Mouse (Mus musculus): ENCODE measurements around the gene Mrpl48.

The Mrpl48 gene

DNA sequence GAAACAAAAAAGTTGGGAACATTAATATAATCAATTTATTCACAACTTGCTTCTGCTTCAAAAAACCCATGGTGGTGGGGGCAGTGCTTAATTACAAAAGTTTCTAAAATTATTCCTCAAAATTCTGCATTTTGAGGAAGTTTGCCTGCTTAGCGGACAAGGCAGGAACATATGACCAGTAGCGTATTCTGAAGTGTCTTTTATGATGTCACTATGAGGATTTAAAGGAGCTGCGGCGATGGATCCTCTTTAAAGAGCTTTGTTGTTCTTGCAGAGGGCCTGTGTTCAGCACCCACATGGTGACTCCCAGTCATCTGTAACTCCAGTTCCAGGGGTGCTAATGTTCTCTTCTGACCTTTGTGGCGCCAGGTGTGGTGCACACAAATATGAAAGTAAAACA is 77.3 kb downstream of the Mrpl48 start:
- no peak for DNase-seq

DNA sequence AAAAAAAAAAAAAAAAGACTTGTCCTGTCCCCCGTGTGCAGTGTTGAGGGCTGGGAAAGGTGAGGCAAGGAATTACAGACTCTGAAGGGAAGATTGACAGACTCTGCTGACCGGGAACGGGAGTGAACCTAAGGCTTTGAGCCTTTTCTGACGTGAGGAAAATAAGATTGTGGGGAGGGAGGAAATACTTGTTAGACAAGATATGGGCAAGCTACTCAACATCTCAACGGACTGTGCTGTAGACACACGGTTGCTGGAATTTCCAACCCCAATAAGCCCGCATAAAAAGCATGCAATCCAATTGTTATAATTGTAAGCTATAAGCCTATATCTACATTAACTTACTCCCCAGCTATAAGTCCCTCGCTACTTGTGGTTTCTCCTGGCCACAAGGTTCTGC is 83.4 kb downstream of the Mrpl48 start:
- DNase-seq = no peak

DNA sequence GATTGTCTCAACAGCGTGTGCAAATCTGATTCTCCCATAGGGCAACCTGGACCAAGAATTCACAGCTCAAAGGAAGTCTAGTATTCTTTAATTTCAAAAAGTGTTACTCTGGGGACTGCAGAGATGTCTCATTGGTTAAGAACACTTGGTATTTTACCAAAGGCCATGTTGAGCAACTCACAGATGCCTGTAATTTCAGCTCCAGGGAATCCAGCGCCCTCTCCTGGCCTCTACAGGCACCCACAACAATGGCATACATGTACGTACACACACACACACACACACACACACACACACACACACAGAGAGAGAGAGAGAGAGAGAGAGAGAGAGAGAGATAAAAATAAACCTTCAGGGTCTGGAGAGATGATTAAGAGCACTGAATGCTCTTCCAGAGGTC is 85.9 kb downstream of the Mrpl48 start:
- no peak for DNase-seq

DNA sequence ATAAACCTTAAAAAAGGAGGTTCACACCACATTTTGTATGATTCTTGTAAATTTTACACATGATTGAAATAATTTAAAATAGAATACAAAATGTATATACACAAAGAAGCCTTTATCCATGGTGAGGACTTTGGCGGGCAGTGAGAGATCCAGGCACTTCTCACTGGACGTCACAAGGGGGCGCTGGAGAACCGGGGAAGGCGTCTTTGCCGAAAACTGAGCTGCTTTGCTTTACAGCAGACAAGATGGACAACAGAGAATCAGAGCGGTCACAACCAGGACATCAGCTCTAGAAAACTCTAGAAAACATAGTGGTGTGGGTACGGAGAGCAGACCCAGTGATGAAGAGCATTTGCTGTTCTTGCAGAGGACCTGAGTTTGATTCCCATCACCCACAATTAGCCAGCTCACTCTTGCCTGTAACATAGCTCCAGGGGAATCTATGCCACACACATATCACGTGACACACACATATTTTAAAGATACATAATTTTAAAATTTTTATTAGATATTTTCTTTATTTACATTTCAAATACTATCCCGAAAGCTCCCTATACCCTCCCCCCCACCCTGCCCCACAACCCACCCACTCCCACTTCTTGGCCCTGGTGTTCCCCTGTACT is 87.3 kb downstream of the Mrpl48 start:
- DNase-seq = peak; percentile 90

DNA sequence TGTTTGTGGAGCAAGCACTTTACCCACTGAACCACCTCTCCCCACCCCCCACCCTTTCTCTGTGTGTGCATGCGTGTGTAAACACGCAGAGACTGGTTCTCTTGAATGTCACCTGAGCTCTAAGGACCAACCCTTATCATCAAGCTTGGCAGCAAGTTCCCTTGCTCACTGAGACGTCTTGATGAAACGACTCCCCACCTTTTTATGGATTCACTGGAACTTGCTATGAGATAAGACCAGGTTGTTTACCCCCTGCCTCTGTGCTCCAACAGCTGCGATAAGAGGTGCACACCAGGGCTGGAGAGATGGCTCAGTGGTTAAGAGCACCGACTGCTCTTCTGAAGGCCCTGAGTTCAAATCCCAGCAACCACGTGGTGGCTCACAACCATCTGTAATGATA is 87.9 kb downstream of the Mrpl48 start:
- DNase-seq = no peak

DNA sequence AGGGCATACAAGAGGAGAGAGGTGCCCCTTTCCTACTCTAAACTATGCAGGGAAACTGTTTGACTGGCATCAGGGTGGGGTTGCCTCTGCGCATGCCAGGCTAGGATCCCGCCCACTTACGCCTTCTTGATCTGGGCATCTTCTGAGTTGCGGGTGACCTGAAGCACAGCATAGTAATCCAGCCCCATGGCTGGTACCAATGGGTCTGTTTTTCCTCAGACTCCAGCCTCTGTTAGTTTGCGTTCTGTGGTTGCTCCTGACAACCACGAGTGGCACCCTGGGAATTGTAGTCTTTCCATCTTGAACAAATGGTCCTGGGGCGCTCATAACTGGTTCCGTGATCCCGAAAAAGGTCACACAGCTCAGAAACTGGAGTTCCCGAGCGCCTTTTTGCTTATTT is 93.5 kb downstream of the Mrpl48 start, which contains the start of gene Dnajb13:
Dnajb13 (minus strand) TSS at position 388 of the 400 bp plus-strand sequence.
- DNase-seq = no peak

DNA sequence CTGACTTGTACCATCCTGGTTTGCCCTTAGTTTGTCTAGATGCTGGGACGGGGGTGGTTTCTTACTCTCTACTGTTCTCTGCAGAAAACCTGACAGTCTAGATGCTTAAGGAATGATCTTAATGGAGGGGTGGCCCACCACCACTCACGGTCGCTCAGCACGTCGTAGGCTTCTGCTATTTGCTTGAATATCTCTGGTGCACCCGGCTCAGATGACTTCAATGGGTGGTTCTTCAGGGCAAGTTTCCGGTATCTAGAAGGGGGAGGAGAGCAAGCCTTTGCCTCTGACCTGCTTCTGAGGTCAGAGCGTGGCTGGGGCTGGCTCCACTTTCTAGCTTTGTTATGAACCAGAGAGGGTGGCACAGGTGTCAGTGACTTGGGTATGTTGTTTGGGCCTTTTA is 96.5 kb downstream of the Mrpl48 start:
- DNase-seq = no peak

DNA sequence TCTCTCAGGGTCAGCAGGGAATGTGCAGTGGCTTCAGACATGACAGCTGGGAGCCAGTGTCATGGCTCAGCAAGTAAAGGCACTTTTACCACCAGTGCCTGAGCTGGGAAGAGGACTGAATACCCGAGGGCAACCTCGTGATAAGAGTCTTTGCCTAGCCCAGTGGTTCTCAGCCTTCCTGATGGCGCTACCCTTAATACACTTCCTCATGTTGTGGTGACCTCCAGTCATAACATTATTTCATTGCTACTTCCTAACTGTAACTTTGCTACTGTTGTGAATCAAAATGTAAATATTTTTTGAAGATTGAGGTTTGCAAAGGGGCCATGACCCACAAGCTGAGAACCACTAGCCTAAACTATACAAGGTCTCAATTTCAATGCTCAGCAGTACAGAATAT is 99.4 kb downstream of the Mrpl48 start:
- DNase-seq = no peak

DNA sequence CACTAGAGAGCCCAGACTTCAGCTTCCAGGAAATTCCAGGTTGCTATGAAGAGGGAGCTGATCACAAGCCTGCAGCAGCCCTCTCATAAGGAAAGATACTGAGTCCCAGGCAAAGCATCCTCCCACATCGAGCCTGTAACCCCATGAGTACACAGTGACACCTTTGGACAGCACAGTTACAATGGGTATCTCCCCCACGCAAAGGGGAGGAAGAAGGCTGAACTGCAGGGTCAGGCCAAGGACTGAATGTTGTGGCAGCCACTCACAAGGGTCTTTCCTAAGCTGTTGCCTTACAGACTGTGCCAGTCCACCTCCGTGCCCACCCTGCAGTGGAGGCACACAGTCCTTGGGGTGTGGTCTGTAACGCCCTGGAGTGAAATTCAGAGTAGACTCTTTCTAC is 101.6 kb downstream of the Mrpl48 start:
- DNase-seq = no peak

DNA sequence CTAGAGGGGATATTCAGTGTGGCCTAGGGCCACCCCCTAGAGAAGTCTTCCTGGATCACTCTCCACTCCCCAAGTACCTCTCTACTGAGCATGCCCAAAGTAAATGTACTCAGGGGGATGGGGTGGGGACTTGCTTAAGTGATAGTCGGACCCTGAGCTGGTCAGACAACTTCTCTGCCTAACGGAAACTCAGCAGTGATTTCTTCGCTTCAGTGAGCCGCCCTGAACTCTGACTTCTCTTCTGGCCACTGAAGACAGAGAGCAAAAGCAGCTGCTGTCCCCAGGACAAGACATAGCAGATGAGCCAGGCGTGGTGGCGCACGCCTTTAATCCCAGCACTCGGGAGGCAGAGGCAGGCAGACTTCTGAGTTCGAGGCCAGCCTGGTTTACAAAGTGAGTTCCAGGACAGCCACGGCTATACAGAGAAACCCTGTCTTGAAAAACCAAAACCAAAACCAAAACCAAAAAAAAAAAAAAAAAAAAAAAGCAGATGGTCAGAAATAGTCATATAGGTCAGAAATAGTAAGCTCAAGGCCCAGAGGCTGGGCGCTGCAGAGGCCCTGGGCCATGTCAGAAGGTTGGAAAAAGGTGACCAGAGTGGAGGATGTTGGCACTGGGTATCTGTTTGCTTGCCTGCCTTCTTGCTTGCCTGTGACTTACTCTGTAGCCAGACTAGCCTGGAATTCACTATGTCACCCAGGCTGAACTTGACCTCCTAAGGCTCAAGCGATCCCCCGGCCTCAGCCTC is 103.2 kb downstream of the Mrpl48 start:
- no peak for DNase-seq

DNA sequence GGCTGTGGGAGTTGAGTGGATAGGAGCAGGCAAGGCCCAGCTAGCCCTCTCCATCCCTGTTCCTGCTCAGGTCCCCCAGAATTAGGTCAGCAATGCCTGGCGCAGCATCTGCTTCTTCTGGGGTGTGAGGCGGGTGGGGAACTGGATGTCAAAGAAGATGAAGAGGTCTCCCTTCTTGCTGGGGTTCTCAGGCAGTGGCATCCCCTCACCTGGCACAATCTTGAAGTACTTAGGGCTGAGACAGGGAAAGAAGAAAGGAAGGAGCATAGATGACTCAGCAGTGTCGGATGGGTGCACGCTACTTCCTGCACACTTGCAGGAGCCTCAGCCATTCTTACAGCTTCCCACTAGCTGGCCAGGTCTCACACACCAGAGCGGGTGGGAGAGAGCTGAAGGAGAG is 105.0 kb downstream of the Mrpl48 start:
- no peak for DNase-seq

DNA sequence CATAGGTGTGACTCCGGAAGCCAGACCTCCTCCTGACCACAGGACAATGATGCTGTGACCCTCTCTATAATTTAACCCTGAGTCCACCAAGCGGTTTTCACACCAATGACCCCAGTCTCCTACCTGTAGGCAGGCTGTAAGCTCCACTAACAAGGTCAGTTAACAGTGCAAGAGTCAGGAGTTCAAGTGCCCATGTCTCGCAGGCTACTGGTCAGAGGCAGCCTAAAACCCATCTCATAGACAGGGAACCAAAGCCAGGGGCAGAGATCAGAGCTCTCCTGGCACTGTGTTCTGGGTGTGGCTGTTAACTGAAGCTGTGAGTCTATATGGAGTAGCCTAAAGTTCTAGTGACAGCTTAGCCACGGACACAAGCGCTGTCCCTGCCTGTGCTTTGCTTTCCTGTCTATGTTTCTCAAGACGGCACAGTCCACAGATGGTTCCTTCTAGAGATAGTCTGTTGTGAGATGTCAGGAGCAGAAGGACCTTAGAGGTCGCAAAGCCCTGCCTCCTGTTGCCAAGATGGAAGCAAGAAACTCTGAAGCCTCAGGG is 105.7 kb downstream of the Mrpl48 start:
- no peak for DNase-seq

DNA sequence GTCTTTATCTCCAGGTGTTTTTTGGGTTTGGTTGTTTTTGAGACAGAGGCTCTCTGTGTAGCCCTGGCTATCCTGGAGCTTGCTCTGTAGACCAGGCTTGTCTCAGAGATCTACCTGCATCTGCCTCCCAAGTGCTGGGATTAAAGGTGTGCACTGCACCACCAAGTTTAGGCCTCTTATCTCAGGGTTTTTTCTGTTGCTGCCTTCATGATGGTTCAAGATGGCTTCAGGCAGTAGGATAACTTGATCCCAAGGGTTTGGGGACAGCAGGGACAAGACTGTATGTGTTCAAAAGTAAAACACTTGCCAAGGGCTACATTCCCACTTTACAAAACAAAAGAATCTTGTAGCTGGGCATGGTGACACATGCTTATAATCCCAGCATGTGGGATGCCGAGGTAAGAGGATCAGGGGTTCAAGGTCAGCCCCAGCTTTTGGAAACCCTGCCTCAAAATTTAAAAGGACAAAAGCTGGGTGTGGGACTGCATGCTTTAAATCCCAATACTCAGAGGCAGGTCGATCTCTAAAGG is 106.2 kb downstream of the Mrpl48 start:
- no peak for DNase-seq

DNA sequence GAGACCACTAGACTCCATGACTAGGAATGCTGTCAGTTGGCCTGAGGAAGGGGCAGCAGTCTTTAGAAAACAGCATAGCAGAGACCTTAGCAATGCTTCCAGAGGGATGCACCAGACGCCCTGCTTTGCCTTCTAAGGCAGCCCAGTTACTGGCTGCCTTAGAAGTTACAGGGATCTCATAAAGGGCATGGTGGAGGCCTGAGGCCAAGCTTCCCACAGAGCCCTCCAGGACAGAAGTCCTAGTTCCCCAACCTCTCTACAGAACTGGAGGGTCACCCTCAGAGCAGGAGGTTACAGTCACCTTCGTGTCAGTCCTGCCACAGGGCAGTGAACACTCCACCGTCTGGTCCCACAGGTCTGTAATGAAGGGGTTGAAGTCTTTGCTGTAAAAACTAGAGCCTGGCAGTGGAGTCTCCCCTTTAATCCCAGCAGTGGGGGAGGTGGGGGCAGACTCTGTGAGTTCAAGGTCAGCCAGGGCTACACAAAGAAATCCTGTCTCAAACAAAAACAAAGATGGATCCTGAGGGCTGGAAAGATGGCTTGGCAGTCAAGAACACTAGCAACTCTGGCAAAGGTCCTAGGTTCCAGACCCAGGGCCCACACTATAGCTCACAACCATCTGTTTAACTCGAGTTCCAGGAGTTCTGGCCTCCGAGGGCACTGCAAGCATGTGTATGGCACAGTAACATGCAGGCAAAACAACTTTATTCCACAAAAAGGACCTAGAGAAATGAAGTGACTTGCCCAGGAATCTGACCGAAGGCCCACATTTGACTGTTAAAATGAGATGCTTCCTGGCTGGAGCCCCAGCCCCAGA is 106.9 kb downstream of the Mrpl48 start:
- DNase-seq = no peak

DNA sequence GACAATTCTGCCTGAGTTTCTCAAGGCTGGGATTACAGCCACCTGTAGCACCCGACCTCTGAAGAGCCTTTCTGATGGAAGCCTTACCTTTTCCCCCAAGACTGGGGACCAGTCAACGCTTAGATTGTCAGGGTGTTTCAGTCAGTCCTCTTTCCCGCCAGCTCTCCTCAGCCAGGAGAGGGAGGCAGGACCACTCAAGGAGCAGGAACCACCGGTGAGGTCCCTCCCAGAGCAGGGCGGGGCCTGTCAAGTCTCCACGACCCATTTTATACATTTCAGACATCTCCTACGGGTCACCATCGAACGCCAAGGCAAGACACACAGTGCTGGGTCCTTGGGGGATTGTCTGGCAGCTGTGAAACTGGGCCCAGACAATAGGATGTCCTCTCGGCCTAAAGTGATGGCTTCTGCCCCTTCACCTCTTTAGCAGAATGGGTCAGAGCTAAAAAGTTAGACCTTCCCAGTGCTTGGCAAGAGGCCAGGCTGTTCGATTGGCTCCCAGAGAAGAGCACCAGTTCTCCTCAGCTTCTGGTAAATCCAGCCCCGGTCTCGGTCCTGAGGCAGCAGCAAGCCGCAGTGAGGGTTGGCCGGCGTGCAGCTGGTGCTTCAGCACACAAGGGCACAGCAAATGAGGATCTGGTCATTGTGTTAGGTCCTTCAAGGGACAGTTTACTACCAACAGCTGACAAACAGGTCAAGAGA is 107.7 kb downstream of the Mrpl48 start:
- DNase-seq = no peak

DNA sequence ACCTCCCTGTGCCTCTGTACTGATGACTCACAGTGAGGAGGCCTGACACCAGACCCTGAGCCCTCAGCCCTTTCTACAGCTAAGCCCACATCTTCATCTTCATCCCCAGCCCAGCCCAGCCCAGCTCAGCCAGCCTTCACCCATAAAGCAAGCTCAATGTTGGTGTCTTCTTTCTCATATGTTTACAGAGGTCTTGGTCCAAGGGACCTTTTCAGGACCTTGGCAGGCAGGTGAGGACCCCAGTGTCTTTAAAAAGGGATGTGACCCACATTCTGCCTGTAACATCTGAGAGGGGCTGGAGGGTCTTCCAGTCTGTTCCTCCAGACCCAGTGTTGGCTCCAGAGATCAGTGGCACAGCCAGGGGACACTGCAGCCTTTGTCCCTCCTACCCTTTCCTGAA is 108.6 kb downstream of the Mrpl48 start:
- no peak for DNase-seq

DNA sequence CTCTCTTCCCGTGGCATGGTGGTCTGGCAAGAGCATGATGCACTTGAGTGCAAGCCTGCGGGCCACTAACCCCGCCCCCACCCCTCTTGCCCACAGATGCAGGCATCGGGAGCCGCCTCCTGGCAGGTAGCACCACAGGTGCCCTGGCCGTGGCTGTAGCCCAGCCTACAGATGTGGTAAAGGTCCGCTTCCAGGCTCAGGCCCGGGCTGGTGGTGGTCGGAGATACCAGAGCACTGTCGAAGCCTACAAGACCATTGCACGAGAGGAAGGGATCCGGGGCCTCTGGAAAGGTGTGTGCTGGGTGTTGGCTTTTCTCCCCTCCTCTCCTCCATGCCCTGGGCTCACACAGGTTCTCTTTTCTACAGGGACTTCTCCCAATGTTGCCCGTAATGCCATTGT is 110.1 kb downstream of the Mrpl48 start:
- no peak for DNase-seq

DNA sequence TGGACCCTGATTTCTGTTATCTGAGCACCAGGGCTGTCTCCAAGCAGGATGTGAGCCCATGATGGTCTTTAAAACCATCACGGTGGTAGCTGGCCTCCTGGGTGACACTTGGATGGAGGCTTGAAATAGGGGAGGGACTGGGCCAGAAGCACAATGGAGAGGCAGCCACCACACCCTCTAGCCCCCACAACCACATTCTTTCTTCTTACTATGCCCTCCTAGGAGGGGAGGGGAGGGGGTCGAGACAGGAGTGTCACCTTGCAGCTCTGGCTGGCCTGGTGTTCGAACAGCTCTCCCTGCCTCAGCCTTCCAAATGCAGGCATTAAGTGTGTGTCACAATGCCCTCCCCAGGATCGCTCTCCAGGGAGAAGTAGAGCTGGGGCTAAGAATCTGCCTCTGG is 110.7 kb downstream of the Mrpl48 start:
- DNase-seq = no peak

DNA sequence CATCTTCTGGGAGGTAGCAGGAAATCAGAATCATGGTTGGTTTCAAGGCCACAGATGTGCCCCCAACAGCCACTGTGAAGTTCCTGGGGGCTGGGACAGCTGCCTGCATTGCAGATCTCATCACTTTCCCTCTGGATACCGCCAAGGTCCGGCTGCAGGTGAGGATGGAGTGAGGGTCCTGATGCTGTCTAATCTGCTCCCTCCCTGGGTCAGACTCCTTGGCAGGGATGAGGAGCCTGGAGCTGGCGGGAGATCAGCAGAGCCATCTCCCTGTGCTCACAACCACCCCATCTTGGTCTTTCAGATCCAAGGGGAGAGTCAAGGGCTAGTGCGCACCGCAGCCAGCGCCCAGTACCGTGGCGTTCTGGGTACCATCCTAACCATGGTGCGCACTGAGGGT is 111.3 kb downstream of the Mrpl48 start:
- DNase-seq = no peak

DNA sequence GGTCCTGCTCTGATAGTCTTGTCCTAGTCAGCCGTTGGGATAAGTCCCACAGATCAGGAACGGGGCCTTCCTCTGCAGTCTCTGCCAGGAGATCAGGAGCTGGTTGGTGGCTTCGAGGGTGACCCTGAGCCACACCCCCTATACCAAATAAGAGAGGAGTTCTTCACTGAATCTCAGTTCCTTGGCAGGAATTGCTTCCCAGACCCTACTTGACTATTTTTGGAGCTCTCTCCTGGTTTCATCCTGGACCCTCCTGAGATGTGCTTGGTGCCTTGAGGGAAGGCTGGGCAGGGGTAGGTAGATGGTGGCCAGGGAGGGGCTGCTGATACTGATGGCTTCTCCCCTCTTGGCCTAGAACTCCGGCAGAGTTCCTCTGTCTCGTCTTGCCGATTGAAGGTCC is 111.7 kb downstream of the Mrpl48 start:
- no peak for DNase-seq

All from lung, postnatal 10 days (tissue).